Mouse (Mus musculus) hindbrain, embryonic 13.5 days (tissue): ENCODE data around the gene Fam98c. TPM values are rescaled to one million over a fixed set of nuclear protein-coding genes. Genes with fewer than 3 reads are reported as not detected.

Experiments used
- ATAC-seq: fragments of 200-750 bp; cut with Nextera tagmentation; 2 replicates; pipeline ENCODE4 v1.8.0; 2017; ENCODE audit warnings: moderate TSS enrichment; ENCODE audit not compliant: low FRiP score
- H3K27ac ChIP-seq: fragments of 300-500 bp; sonication (generic); 2 replicates; pipeline ENCODE4 v1.5.1; 2015; ENCODE audit warnings: inconsistent platforms, mild to moderate bottlenecking, moderate library complexity
- H3K27me3 ChIP-seq: fragments of 300-500 bp; sonication (generic); 2 replicates; pipeline ENCODE4 v1.6.1; 2015; ENCODE audit warnings: mild to moderate bottlenecking, inconsistent platforms
- H3K36me3 ChIP-seq: fragments of 300-500 bp; sonication (generic); 2 replicates; pipeline ENCODE4 v1.6.1; 2015; ENCODE audit warnings: mild to moderate bottlenecking, inconsistent platforms
- H3K4me1 ChIP-seq: fragments of 300-500 bp; sonication (generic); replicated peaks from 2 replicates; pipeline ENCODE4 v1.6.1; 2015; ENCODE audit warnings: inconsistent platforms
- H3K4me2 ChIP-seq: fragments of 300-500 bp; sonication (generic); 2 replicates; pipeline ENCODE4 v1.6.1; 2015; ENCODE audit warnings: inconsistent platforms, mild to moderate bottlenecking, moderate library complexity
- H3K4me3 ChIP-seq: fragments of 300-500 bp; sonication (generic); 2 replicates; pipeline ENCODE4 v1.5.1; 2015; ENCODE audit warnings: mild to moderate bottlenecking, inconsistent platforms
- H3K9ac ChIP-seq: fragments of 300-500 bp; sonication (generic); 2 replicates; pipeline ENCODE4 v1.6.1; 2015; ENCODE audit warnings: mild to moderate bottlenecking, inconsistent platforms
- H3K9me3 ChIP-seq: fragments of 300-500 bp; sonication (generic); 2 replicates; pipeline ENCODE4 v1.6.1; 2016; ENCODE audit warnings: inconsistent platforms
- WGBS: fragments of 180-500 bp; shearing (Covaris S2); methylation state at CpG from one replicate; pipeline ENCODE4 v1.1.7; 2015; 5-methylcytosine and 5-hydroxymethylcytosine counted together
- polyA plus RNA-seq: library from polyadenylated mRNA; unstranded; fragments of >200 nt; fragmentation: Nextera tagmentation; extraction: Ambion mirVana; gene quantifications from 2 replicates; pipeline ENCODE4 v1.2.1, GENCODE M21; 2015

The Fam98c gene
- polyA plus RNA-seq, 1 experiment from 2014 or later: 24.8 TPM

GRCm38 (mm10) chr7:29126173-29126915 lies 29.7 kb downstream of the Fam98c start:
- Histone ChIP-seq H3K27ac (no peak overlapping the region), H3K4me3 (no peak overlapping the region), H3K36me3 (no peaks in the 10 kb centered on the region), H3K4me2 (no peak overlapping the region), H3K9me3 (no peaks in the 10 kb centered on the region), H3K4me1 (peaks cover 9% of the 10 kb centered on the region), H3K27me3 (peaks cover 21% of the 10 kb centered on the region; the same call in 1 of the 2 replicates), H3K9ac (no peak overlapping the region)
- 35% methylated on average over 7 of the region's 7 CpGs for WGBS
- no peak for ATAC-seq

GRCm38 (mm10) chr7:29124970-29125369 lies 31.1 kb downstream of the Fam98c start, which contains the start of gene Ryr1:
TSS of gene Ryr1 (minus strand) at chr7:29125179.
- H3K9ac ChIP-seq: peak within 1 kb of the TSS; percentile 59

DNA sequence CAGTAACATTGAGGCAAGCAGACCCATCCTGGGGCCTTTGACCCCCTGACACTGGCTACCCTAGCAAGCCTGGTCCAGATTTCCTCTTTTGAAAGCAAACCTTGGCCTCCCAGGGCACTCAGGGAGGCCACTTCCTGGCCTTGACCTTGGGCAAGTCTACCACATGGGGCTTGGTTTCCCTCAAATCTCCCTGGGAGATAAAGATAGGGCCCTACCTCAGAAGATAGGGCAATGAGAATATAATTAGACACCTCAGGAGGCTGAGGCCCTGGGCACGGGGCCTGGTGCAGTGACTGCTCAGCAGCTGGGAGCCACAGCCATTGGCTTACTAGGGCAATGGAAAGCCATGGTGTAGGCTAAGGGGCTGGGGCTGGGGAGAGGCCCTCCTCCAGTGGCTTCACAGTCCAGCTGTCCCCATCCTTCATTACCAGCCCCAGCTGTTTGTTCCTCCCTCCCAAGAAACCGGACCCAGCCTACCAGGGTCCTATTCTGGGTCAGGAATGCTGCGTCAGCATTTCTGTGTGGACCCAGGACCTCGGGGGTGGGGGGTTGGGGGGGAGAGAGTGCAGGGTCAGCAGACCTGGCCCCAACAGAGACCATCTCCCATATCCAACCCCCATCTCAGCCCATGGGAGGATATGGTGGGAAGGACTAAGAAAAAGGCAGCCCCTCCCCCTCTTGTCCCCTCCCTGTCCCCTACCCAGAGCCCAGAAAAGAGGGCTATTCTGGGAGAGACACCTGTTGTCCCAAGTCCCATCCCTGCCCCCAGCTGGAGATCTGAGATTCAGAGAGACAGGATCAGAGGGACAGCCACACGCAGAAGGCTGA lies 32.3 kb downstream of the Fam98c start:
- H3K9me3 ChIP-seq: no peaks in the 10 kb centered on the region
- no peak overlapping the region for H3K4me3 ChIP-seq
- H3K27me3 ChIP-seq: peaks cover 26% of the 10 kb centered on the region; the same call in 1 of the 2 replicates
- no peak overlapping the region for H3K27ac ChIP-seq
- H3K36me3 ChIP-seq: no peaks in the 10 kb centered on the region
- H3K4me2 ChIP-seq: no peak overlapping the region
- H3K4me1 ChIP-seq: peaks cover 9% of the 10 kb centered on the region
- no peak overlapping the region for H3K9ac ChIP-seq
- 46% methylated on average over 5 of the region's 5 CpGs for WGBS
- ATAC-seq: no peak

More at GRCm38 (mm10) chr7:29124970-29125369, 31.1 kb downstream of the Fam98c start, which contains the start of gene Ryr1:
- 1% methylated on average over 16 of the region's 16 CpGs for WGBS
- peaks cover 21% of the 10 kb centered on the region; the same call in 1 of the 2 replicates for H3K27me3 ChIP-seq
- no peak within 1 kb of the TSS for H3K27ac ChIP-seq
- peak within 1 kb of the TSS; percentile 58 for H3K4me2 ChIP-seq
- H3K4me3 ChIP-seq: peak within 1 kb of the TSS; percentile 33
- no peaks in the 10 kb centered on the region for H3K36me3 ChIP-seq
- H3K4me1 ChIP-seq: peaks cover 9% of the 10 kb centered on the region
- ATAC-seq: no peak
- H3K9me3 ChIP-seq: no peaks in the 10 kb centered on the region

DNA sequence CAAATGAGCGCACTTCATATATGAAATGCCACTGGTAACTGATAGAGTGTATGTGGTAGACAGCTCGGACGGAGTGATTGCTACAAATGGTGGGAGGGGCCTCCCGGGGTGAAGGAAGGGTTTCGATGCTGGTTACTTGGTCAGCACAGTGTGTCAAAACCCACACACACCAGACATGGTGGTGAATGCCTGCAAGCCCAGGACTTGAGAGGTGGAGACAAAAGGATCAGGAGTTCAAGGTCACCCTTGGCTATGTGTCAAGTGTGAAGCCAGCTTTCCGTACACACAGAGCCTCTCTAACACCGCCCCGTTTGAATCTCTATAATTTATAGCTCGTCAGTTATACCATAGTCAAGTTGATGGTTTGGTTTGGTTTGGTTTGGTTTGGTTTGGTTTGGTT lies 33.2 kb downstream of the Fam98c start:
- ATAC-seq: no peak
- Histone ChIP-seq H3K9ac (no peak overlapping the region), H3K27ac (no peak overlapping the region), H3K36me3 (no peaks in the 10 kb centered on the region), H3K4me2 (no peak overlapping the region), H3K4me1 (peaks cover 9% of the 10 kb centered on the region), H3K9me3 (no peaks in the 10 kb centered on the region), H3K4me3 (no peak overlapping the region), H3K27me3 (peaks cover 32% of the 10 kb centered on the region; the same call in 1 of the 2 replicates)
- WGBS: 91% methylated on average over 9 of the region's 9 CpGs

GRCm38 (mm10) chr7:29119526-29119925 lies 36.5 kb downstream of the Fam98c start:
- no peak overlapping the region for H3K27ac ChIP-seq
- peaks cover 2% of the 10 kb centered on the region for H3K4me1 ChIP-seq
- no peak overlapping the region for H3K9ac ChIP-seq
- WGBS: 81% methylated on average over 1 of the region's 1 CpGs
- H3K9me3 ChIP-seq: no peaks in the 10 kb centered on the region
- H3K4me2 ChIP-seq: no peak overlapping the region
- H3K36me3 ChIP-seq: no peaks in the 10 kb centered on the region
- H3K27me3 ChIP-seq: peaks cover 26% of the 10 kb centered on the region; the same call in 1 of the 2 replicates
- no peak for ATAC-seq
- no peak overlapping the region for H3K4me3 ChIP-seq

DNA sequence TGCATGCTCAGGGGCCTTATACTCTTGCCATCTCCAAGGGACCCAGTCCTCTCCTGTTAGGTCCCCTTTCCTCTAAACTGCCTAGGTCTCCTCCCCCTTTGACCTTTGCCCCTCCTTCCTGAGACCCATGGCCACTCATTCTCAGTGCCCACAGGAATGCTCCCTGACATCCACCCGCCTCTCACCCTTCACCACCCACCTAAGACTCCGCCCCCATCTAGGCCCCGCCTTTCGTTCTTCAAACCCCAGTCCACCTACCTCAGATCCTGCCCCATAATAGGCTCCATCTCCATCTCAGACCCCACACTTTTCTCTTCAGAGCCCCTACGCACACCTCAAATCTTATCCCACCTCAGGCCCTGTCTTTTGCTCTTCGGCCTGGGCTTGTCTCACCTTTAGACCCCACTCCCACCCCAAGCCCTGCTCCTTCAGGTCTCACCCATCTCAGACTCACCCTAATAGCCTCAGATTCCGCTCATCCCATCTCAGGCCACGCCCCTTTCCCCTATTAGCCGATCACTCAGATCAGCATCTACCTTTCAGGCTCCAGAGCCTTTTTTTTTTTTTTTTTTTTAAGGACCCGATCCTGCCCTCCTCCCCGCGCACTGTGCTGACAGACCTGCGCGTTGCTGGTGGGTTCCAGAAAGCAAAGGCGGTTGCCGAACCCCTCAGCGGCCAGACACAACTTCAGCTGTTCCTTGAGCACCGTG lies 37.7 kb downstream of the Fam98c start:
- Histone ChIP-seq H3K27me3 (peaks cover 15% of the 10 kb centered on the region; the same call in 1 of the 2 replicates), H3K27ac (no peak overlapping the region), H3K4me1 (no peaks in the 10 kb centered on the region), H3K4me2 (no peak overlapping the region), H3K4me3 (no peak overlapping the region), H3K9ac (no peak overlapping the region), H3K9me3 (no peaks in the 10 kb centered on the region), H3K36me3 (no peaks in the 10 kb centered on the region)
- WGBS: 10% methylated on average over 18 of the region's 18 CpGs
- ATAC-seq: no peak

- Histone ChIP-seq H3K9ac (peak overlapping the region; percentile 56; the same call in 1 of the 2 replicates), H3K4me2 (peak overlapping the region; percentile 48), H3K9me3 (no peaks in the 10 kb centered on the region), H3K27ac (no peak overlapping the region), H3K27me3 (0 out of 2 replicates have a peak, but pooled peaks cover 10% of the 10 kb centered on the region), H3K4me1 (peaks cover 8% of the 10 kb centered on the region), H3K36me3 (no peaks in the 10 kb centered on the region), H3K4me3 (peak overlapping the region; percentile 18)
- no peak for ATAC-seq
- WGBS: 27% methylated on average over 38 of the region's 38 CpGs
Observed at GRCm38 (mm10) chr7:29108992-29109955, 46.8 kb downstream of the Fam98c start.

Other genes with a start within 250 kb of the Fam98c start
- 136 and 138 TPM in 2 replicates for gene Actn4, start 193.9 kb downstream of the Fam98c start, polyA plus RNA-seq
- gene Eif3k, start 174.4 kb downstream of the Fam98c start, polyA plus RNA-seq: 315 and 332 TPM in 2 replicates
- 4.1 and 6.4 TPM in 2 replicates for gene Map4k1, start 174.2 kb downstream of the Fam98c start, polyA plus RNA-seq
- gene Ryr1, start 31.1 kb downstream of the Fam98c start, polyA plus RNA-seq: 8.5 and 9.8 TPM in 2 replicates
- gene Rasgrp4, start 21.4 kb downstream of the Fam98c start, polyA plus RNA-seq: 0.48 and 0.68 TPM in 2 replicates
- gene Ggn, start 14.0 kb upstream of the Fam98c start, polyA plus RNA-seq: 0.49 and 0.65 TPM in 2 replicates
- gene Spred3, start 14.2 kb upstream of the Fam98c start, polyA plus RNA-seq: 7.1 and 8.2 TPM in 2 replicates
- 303 and 305 TPM in 2 replicates for gene Psmd8, start 24.5 kb upstream of the Fam98c start, polyA plus RNA-seq
- 2.0 and 3.6 TPM in 2 replicates for gene Catsperg1, start 57.8 kb upstream of the Fam98c start, polyA plus RNA-seq
- gene Kcnk6, start 76.3 kb upstream of the Fam98c start, polyA plus RNA-seq: 0.43 and 0.57 TPM in 2 replicates
- gene Yif1b, start 82.1 kb upstream of the Fam98c start, polyA plus RNA-seq: 79.0 and 79.8 TPM in 2 replicates
- gene 2200002D01Rik, start 92.2 kb upstream of the Fam98c start, polyA plus RNA-seq: 1.7 and 2.1 TPM in 2 replicates
- gene Spint2, start 125.7 kb upstream of the Fam98c start, polyA plus RNA-seq: 42.4 and 44.0 TPM in 2 replicates
- 8.6 and 13.1 TPM in 2 replicates for gene Ppp1r14a, start 133.1 kb upstream of the Fam98c start, polyA plus RNA-seq
- gene Dpf1, start 147.7 kb upstream of the Fam98c start, polyA plus RNA-seq: 187 and 197 TPM in 2 replicates